Mouse (Mus musculus) thymus, adult 2 months (tissue): Measurements from ENCODE around the gene Wdr63. TPM values are rescaled to one million over a fixed set of nuclear protein-coding genes. Genes with fewer than 3 reads are reported as not detected.
A peak's percentile ranks its signal among the peaks of the same experiment; 100 is the strongest.

Experiments
- DNase-seq: peaks from one replicate; pipeline ENCODE4 v3.0.0; 2021
- H3K27ac ChIP-seq: fragments of 200-500 bp; 2 replicates; pipeline ENCODE4 v1.5.1; 2012; ENCODE audit warnings: low read length, control low read depth; ENCODE audit not compliant: control insufficient read depth, insufficient read depth
- H3K27me3 ChIP-seq: fragments of 200-500 bp; 2 replicates; pipeline ENCODE4 v1.6.1; 2012; ENCODE audit warnings: mild to moderate bottlenecking, low read length, moderate library complexity, mixed read lengths; ENCODE audit not compliant: control insufficient read depth, insufficient read depth
- H3K36me3 ChIP-seq: fragments of 200-500 bp; 2 replicates; pipeline ENCODE4 v1.6.1; 2012; ENCODE audit warnings: mild to moderate bottlenecking, low read length, moderate library complexity; ENCODE audit not compliant: control insufficient read depth, insufficient read depth
- H3K4me1 ChIP-seq: fragments of 200-500 bp; replicated peaks from 2 replicates; pipeline ENCODE4 v1.6.1; 2012; ENCODE audit warnings: low read length; ENCODE audit not compliant: control insufficient read depth, insufficient read depth
- H3K4me3 ChIP-seq: fragments of 200-500 bp; 2 replicates; pipeline ENCODE4 v1.5.1; 2012; ENCODE audit warnings: mild to moderate bottlenecking, low read length, control low read depth, moderate library complexity; ENCODE audit not compliant: control insufficient read depth, insufficient read depth
- CTCF ChIP-seq: fragments of 200-500 bp; IDR thresholded peaks from 2 replicates; pipeline ENCODE4 v1.5.1; 2012; ENCODE audit warnings: mild to moderate bottlenecking, control low read depth, low read length, moderate library complexity, borderline replicate concordance; ENCODE audit not compliant: control insufficient read depth, poor library complexity, insufficient read depth; ENCODE audit errors: extremely low read depth
- POLR2A ChIP-seq: fragments of 200-500 bp; IDR thresholded peaks from 2 replicates; pipeline ENCODE4 v1.6.1; 2012; ENCODE audit warnings: mild to moderate bottlenecking, low read length, control low read depth, moderate library complexity; ENCODE audit not compliant: control insufficient read depth, poor library complexity, insufficient read depth; ENCODE audit errors: extremely low read depth
- WGBS: fragments of 180-500 bp; shearing (Covaris S2); methylation state at CpG from one replicate; pipeline ENCODE4 v1.1.7; 2018; 5-methylcytosine and 5-hydroxymethylcytosine counted together
- polyA plus RNA-seq: library from polyadenylated mRNA; depleted of rRNA; stranded (reverse); fragments of >200 nt; gene quantifications from 2 replicates; pipeline ENCODE4 v1.2.3, GENCODE M21; 2012

Wdr63 gene
- polyA plus RNA-seq, 1 experiment = 0.03 TPM

GRCm38 (mm10) chr3:146096986-146097385 lies 10.9 kb downstream of the Wdr63 start:
- DNase-seq = no peak
- H3K36me3 ChIP-seq = no peaks in the 10 kb centered on the region
- no peaks in the 10 kb centered on the region for H3K4me1 ChIP-seq
- TF ChIP-seq POLR2A = no peak
- TF ChIP-seq CTCF = no peak
- WGBS = 94% methylated on average over 7 of the region's 7 CpGs
- no peaks in the 10 kb centered on the region for H3K27me3 ChIP-seq
- no peak overlapping the region for H3K4me3 ChIP-seq
- H3K27ac ChIP-seq = no peak overlapping the region

- no peaks in the 10 kb centered on the region for H3K4me1 ChIP-seq
- no peaks in the 10 kb centered on the region for H3K27me3 ChIP-seq
- H3K4me3 ChIP-seq = no peak overlapping the region
- WGBS = 95% methylated on average over 10 of the region's 10 CpGs
- no peak for TF ChIP-seq CTCF
- no peak for TF ChIP-seq POLR2A
- H3K27ac ChIP-seq = no peak overlapping the region
- DNase-seq = no peak
- H3K36me3 ChIP-seq = no peaks in the 10 kb centered on the region
Measured at GRCm38 (mm10) chr3:146095066-146095465, 12.9 kb downstream of the Wdr63 start.

- TF ChIP-seq POLR2A (no peak), CTCF (no peak)
- Histone ChIP-seq H3K4me3 (no peak overlapping the region), H3K4me1 (no peaks in the 10 kb centered on the region), H3K27me3 (no peaks in the 10 kb centered on the region), H3K27ac (no peak overlapping the region), H3K36me3 (no peaks in the 10 kb centered on the region)
- no peak for DNase-seq
- WGBS = 96% methylated on average over 13 of the region's 13 CpGs
Measured at GRCm38 (mm10) chr3:146090988-146091657, 16.8 kb downstream of the Wdr63 start.

- no peak for TF ChIP-seq POLR2A
- no peak for TF ChIP-seq CTCF
- H3K36me3 ChIP-seq = no peaks in the 10 kb centered on the region
- H3K27ac ChIP-seq = no peak overlapping the region
- no peak overlapping the region for H3K4me3 ChIP-seq
- H3K4me1 ChIP-seq = no peaks in the 10 kb centered on the region
- no peak for DNase-seq
- 99% methylated on average over 12 of the region's 12 CpGs for WGBS
- no peaks in the 10 kb centered on the region for H3K27me3 ChIP-seq
Measured at GRCm38 (mm10) chr3:146080241-146080640, 27.7 kb downstream of the Wdr63 start.

GRCm38 (mm10) chr3:146072780-146073179 lies 35.1 kb downstream of the Wdr63 start:
- H3K36me3 ChIP-seq = no peaks in the 10 kb centered on the region
- TF ChIP-seq CTCF (no peak), POLR2A (no peak)
- no peaks in the 10 kb centered on the region for H3K27me3 ChIP-seq
- no peak for DNase-seq
- H3K4me1 ChIP-seq = no peaks in the 10 kb centered on the region
- WGBS = 76% methylated on average over 7 of the region's 7 CpGs
- H3K27ac ChIP-seq = no peak overlapping the region
- H3K4me3 ChIP-seq = no peak overlapping the region

GRCm38 (mm10) chr3:146069276-146069675 lies 38.7 kb downstream of the Wdr63 start:
- Histone ChIP-seq H3K27ac (no peak overlapping the region), H3K4me1 (no peaks in the 10 kb centered on the region), H3K36me3 (no peaks in the 10 kb centered on the region), H3K4me3 (no peak overlapping the region), H3K27me3 (no peaks in the 10 kb centered on the region)
- TF ChIP-seq POLR2A (no peak), CTCF (no peak)
- no peak for DNase-seq
- whole genome bisulfite sequencing = 80% methylated on average over 4 of the region's 4 CpGs

- no peak for TF ChIP-seq POLR2A
- no peak for TF ChIP-seq CTCF
- 25% methylated on average over 11 of the region's 11 CpGs for WGBS
- Histone ChIP-seq H3K36me3 (no peaks in the 10 kb centered on the region), H3K4me3 (no peak overlapping the region), H3K27me3 (no peaks in the 10 kb centered on the region), H3K27ac (peak overlapping the region; percentile 54; the same call in 1 of the 2 replicates), H3K4me1 (peaks cover 16% of the 10 kb centered on the region)
- peak; percentile 65 for DNase-seq
Measured at GRCm38 (mm10) chr3:146063146-146063545, 44.8 kb downstream of the Wdr63 start.

GRCm38 (mm10) chr3:146059356-146059926 lies 48.5 kb downstream of the Wdr63 start:
- Histone ChIP-seq H3K4me1 (peaks cover 16% of the 10 kb centered on the region), H3K36me3 (no peaks in the 10 kb centered on the region), H3K4me3 (no peak overlapping the region), H3K27me3 (no peaks in the 10 kb centered on the region), H3K27ac (no peak overlapping the region)
- TF ChIP-seq CTCF = no peak
- no peak for TF ChIP-seq POLR2A
- DNase-seq = no peak
- 74% methylated on average over 15 of the region's 15 CpGs for WGBS
